Mouse (Mus musculus) kidney, postnatal 0 days (tissue): ENCODE data around the gene Kcnk7. TPM values are rescaled to one million over a fixed set of nuclear protein-coding genes. Genes with fewer than 3 reads are reported as not detected.

Experiments used
- ATAC-seq: fragments of 200-750 bp; cut with Nextera tagmentation; replicated peaks from 2 replicates; pipeline ENCODE4 v1.8.0; 2017; ENCODE audit warnings: low read depth, moderate number of reproducible peaks, moderate TSS enrichment, moderate library complexity; ENCODE audit not compliant: low FRiP score
- DNase-seq: peaks from one replicate; pipeline ENCODE4 v3.0.0-alpha.2; 2016; ENCODE audit warnings: low spot score
- H3K27ac ChIP-seq: fragments of 300-500 bp; sonication (generic); 2 replicates; pipeline ENCODE4 v1.5.1; 2014; ENCODE audit warnings: mild to moderate bottlenecking
- H3K27me3 ChIP-seq: fragments of 300-500 bp; sonication (generic); 2 replicates; pipeline ENCODE4 v1.6.1; 2014; ENCODE audit warnings: low read length, mixed read lengths; ENCODE audit not compliant: insufficient read depth
- H3K36me3 ChIP-seq: fragments of 300-500 bp; sonication (generic); 2 replicates; pipeline ENCODE4 v1.6.1; 2014; ENCODE audit warnings: low read length, mixed read lengths; ENCODE audit not compliant: insufficient read depth
- H3K4me1 ChIP-seq: fragments of 300-500 bp; sonication (generic); replicated peaks from 2 replicates; pipeline ENCODE4 v1.6.1; 2014; ENCODE audit warnings: antibody characterized with exemption, low read length, mixed read lengths; ENCODE audit not compliant: insufficient read depth
- H3K4me2 ChIP-seq: fragments of 300-500 bp; sonication (generic); 2 replicates; pipeline ENCODE4 v1.6.1; 2014; ENCODE audit warnings: mild to moderate bottlenecking, low read length, moderate library complexity, mixed read lengths
- H3K4me3 ChIP-seq: fragments of 300-500 bp; sonication (generic); replicated peaks from 2 replicates; pipeline ENCODE4 v1.5.1; 2014; ENCODE audit warnings: low read depth, low read length
- H3K9ac ChIP-seq: fragments of 300-500 bp; sonication (generic); 2 replicates; pipeline ENCODE4 v1.6.1; 2014; ENCODE audit warnings: low read depth, low read length
- H3K9me3 ChIP-seq: fragments of 300-500 bp; sonication (generic); replicated peaks from 2 replicates; pipeline ENCODE4 v1.6.1; 2016; ENCODE audit warnings: low read length, inconsistent platforms, mixed read lengths
- CTCF ChIP-seq: IDR thresholded peaks from 2 replicates; pipeline ENCODE4 v1.5.1; 2016; ENCODE audit warnings: antibody characterized with exemption, low read depth, mild to moderate bottlenecking, moderate library complexity
- WGBS: fragments of 180-500 bp; shearing (Covaris S2); extraction: QIAGEN DNeasy Blood & Tissue Kit; methylation state at CpG from one replicate; pipeline ENCODE4 v1.1.7; 2014; 5-methylcytosine and 5-hydroxymethylcytosine counted together
- polyA plus RNA-seq: library from polyadenylated mRNA; unstranded; fragments of >200 nt; fragmentation: Nextera tagmentation; extraction: Ambion mirVana; gene quantifications from 2 replicates; pipeline ENCODE4 v1.2.1, GENCODE M21; 2015

Gene Kcnk7
- polyA plus RNA-seq, 1 experiment from 2014 or later = 0.32 TPM

DNA sequence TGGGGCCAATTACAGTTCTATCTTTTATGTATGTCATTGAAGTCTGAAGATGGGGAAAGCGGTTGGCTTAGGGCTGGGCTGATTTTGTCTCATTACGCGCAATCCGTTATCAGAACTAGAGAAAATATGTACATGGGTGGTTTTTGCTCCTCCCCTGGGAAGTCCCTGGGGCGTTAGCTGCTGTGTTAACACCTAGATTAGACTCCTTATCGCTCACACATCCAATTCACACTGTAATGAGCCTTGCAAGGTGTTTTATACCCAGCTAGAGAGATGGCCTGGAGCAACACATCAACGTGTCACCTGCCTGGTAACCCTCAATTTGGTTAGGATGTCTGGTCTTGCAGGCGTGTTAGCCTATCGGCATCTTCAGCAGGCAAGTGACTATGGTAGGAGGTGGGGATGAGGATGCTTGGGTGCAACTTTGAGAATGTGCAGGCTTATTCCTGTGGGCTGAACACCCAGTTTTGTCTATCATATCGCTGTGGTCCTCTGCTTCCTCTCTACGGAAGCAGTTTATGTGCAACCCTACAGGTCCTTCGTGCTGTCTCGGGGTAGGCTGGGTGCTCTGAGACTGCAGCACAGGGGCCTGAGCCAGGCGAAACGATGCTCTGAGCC is 22.9 kb downstream of the Kcnk7 start:
- no peak for ATAC-seq

DNA sequence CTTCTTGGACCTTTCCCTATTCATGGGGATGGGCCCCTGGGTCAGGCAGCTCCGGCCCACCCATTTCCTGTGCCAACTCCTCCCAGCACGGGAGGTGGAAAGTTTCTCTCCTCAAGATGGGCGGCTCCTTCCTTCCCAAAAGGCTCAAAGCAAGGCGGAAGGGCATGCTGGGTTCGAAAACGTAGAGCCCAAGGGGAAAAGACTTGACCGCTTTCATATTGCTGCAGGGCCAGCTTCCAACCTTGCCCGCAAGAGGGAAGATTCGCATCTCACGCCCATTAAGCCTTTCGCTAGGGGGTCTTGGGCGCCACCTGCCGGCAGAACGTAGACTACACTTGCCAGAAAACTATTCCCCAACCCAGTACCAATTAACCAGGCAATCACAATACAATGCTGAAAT is 23.5 kb downstream of the Kcnk7 start:
- peak; percentile 91 for DNase-seq
- H3K27ac ChIP-seq = peak overlapping the region; percentile 67
- H3K27me3 ChIP-seq = no peaks in the 10 kb centered on the region
- H3K36me3 ChIP-seq = no peaks in the 10 kb centered on the region
- peak overlapping the region; percentile 85; the same call in 1 of the 2 replicates for H3K4me3 ChIP-seq
- H3K9me3 ChIP-seq = no peaks in the 10 kb centered on the region
- H3K4me1 ChIP-seq = peaks cover 41% of the 10 kb centered on the region
- ATAC-seq = no peak
- TF ChIP-seq CTCF = peak; percentile 99
- peak overlapping the region; percentile 70 for H3K4me2 ChIP-seq
- H3K9ac ChIP-seq = peak overlapping the region; percentile 24; the same call in 1 of the 2 replicates
- WGBS = 3% methylated on average over 14 of the region's 14 CpGs

More for the DNA sequence above, 22.9 kb downstream of the Kcnk7 start:
- Histone ChIP-seq H3K4me1 (peaks cover 41% of the 10 kb centered on the region), H3K9ac (peak overlapping the region; percentile 24; the same call in 1 of the 2 replicates), H3K36me3 (no peaks in the 10 kb centered on the region), H3K9me3 (no peaks in the 10 kb centered on the region), H3K4me2 (peak overlapping the region; percentile 70), H3K4me3 (peak overlapping the region; percentile 85; the same call in 1 of the 2 replicates), H3K27ac (peak overlapping the region; percentile 67), H3K27me3 (no peaks in the 10 kb centered on the region)
- TF ChIP-seq CTCF = no peak
- no peak for DNase-seq
- WGBS = 65% methylated on average over 15 of the region's 15 CpGs

DNA sequence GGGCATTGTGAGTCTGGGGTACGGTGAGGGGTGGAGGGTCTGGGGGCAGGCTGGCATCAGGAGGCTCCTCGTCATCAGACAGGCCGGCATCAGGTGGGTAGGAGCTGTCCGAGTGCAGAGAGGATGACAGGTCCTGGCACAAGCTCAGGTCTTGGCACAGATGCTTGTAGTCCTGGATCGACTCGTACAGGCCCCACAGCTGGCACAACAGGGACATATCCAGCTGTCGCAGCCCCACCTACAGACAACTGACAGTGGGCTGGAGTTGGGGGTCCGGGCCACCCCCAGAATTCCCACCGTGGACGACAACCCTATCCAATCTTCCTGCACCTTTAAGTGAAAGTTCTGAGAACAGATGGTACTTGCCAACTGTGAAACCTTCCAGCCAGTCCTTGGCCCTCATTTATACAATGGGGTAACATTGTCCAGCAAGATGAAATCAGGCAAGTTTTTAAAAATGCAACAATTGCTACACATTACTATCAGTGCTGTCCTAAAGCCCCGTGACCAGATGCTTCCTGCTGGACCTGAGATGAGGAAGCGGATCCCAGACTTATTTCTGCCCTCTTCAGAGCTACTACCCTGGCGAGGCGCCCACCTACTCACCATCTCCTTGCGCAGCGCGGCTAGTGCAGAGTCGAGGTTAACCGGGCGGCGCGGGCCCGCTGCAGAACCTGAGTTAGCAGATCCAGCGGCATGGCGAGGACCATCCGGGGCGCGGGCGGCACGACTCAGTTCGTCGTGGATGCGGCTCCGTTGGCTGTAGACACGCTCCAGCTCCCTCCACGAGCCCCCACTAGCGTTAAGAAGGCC is 24.7 kb downstream of the Kcnk7 start:
- DNase-seq (peak; percentile 71), ATAC-seq (0 out of 2 replicates have a peak, but pooled peaks have one; percentile 9)
- no peak for TF ChIP-seq CTCF
- H3K36me3 ChIP-seq = no peaks in the 10 kb centered on the region
- H3K27me3 ChIP-seq = no peaks in the 10 kb centered on the region
- H3K4me2 ChIP-seq = peak overlapping the region; percentile 70
- H3K9ac ChIP-seq = peak overlapping the region; percentile 92
- 7% methylated on average over 37 of the region's 37 CpGs for WGBS
- no peaks in the 10 kb centered on the region for H3K9me3 ChIP-seq
- peaks cover 41% of the 10 kb centered on the region for H3K4me1 ChIP-seq
- H3K4me3 ChIP-seq = peak overlapping the region; percentile 85
- H3K27ac ChIP-seq = peak overlapping the region; percentile 84

DNA sequence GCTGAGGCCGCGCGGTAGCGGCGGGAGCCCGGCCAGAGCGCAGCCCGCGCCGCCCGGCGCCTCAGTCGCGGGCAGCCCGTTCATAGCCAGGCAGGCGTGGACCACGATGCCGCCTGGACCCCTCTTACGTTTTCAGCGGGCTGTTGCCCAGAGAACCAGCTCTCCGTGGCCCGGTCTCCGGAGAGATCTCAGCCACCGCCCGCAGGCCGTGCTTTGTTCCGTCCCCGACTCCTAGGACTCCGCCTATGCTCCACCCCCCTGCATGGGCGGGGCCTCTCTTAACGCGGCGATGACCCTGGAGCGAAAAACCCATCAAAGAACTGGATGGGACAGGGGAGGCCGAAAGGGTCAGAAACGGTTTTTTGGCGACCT is 25.3 kb downstream of the Kcnk7 start, which contains the start of gene Fam89b:
Fam89b (minus strand) TSS at position 210 of the 372 bp plus-strand sequence.
- no peak for TF ChIP-seq CTCF
- Histone ChIP-seq H3K27me3 (no peaks in the 10 kb centered on the region), H3K27ac (peak within 1 kb of the TSS; percentile 84), H3K4me1 (peaks cover 41% of the 10 kb centered on the region), H3K4me3 (peak within 1 kb of the TSS; percentile 85), H3K9me3 (no peaks in the 10 kb centered on the region), H3K4me2 (peak within 1 kb of the TSS; percentile 70), H3K36me3 (no peaks in the 10 kb centered on the region), H3K9ac (peak within 1 kb of the TSS; percentile 92)
- under 1% methylated on average over 34 of the region's 37 CpGs for WGBS
- ATAC-seq (peak; percentile 53), DNase-seq (peak; percentile 95)

DNA sequence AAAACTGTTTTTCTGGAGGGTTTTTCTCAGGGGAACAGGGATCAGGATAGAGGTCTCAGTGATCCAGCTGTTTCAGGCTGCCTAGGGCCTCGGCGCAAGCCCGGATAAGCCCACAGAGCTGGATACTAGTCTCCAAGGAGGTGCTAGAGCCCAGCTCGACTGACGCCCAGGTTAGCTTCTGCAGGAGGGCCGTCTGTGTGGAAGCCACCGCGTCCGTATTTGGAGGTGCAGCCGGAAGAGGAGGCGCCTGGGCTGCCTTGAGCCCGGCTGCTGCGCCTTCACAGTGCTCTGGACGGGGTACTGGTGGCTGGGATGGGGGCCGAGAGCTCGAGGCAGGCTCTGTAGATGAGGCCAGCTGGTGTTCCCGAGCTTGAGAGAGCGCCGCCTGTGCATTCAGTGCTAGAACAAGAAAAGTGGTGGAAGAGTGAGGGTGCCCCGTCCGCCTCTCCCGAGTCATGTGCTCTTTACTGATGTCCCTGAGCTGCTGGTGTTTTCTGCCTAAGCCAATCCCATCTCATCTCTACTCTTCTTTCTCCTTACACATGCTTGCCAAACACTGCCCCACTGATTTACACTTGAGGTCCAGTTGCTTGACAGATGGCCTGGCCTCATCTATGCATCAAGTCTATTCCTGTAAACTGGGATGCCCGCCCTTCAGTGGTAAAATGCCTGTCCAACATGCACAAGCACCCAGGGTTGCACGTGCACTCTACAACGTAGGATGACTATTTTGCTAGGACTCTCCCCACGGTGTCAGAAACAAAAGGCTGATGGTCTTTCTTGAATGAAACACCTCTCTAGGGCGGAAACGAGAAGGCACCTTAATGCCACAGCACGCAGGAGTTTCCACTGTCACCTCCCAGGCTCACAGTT is 26.4 kb downstream of the Kcnk7 start:
- H3K4me2 ChIP-seq = peak overlapping the region; percentile 95
- DNase-seq (no peak), ATAC-seq (no peak)
- H3K4me1 ChIP-seq = peaks cover 35% of the 10 kb centered on the region
- WGBS = 77% methylated on average over 29 of the region's 29 CpGs
- no peaks in the 10 kb centered on the region for H3K36me3 ChIP-seq
- TF ChIP-seq CTCF = no peak
- no peak overlapping the region for H3K27ac ChIP-seq
- no peaks in the 10 kb centered on the region for H3K27me3 ChIP-seq
- peak overlapping the region; percentile 66 for H3K4me3 ChIP-seq
- H3K9ac ChIP-seq = peak overlapping the region; percentile 69; the same call in 1 of the 2 replicates
- no peaks in the 10 kb centered on the region for H3K9me3 ChIP-seq
